Mouse (Mus musculus): ENCODE data around the gene 4930435E12Rik. TPM values are rescaled to one million over a fixed set of nuclear protein-coding genes. Genes with fewer than 3 reads are reported as not detected.

Gene 4930435E12Rik
- polyA plus RNA-seq, 1 experiment: not detected

GRCm38 (mm10) chr16:38789966-38790365 is 38.6 kb downstream of the 4930435E12Rik start:
- no peak overlapping the region for H3K4me3 ChIP-seq (ENCODE audit: low read depth, low read length)
- TF ChIP-seq CTCF (IDR thresholded peaks at IDR 0.05; ENCODE audit: low read depth, low read length): no peak
- TF ChIP-seq POLR2A (IDR thresholded peaks at IDR 0.05; ENCODE audit: insufficient read depth, low read length): no peak
- TF ChIP-seq EP300 (IDR thresholded peaks at IDR 0.05; ENCODE audit: insufficient read depth, low read depth, low read length): no peak
- no peaks in the 10 kb centered on the region for H3K36me3 ChIP-seq (ENCODE audit: control insufficient read depth, insufficient read depth, low read length, poor library complexity, severe bottlenecking)
- no peaks in the 10 kb centered on the region for H3K27me3 ChIP-seq (ENCODE audit: control insufficient read depth, insufficient read depth, low read length, poor library complexity, severe bottlenecking)
- H3K9ac ChIP-seq (ENCODE audit: low read depth, poor library complexity, severe bottlenecking): no peak overlapping the region
- no peaks in the 10 kb centered on the region for H3K4me1 ChIP-seq (ENCODE audit: control insufficient read depth, insufficient read depth, low read length)
- H3K27ac ChIP-seq (ENCODE audit: insufficient read depth, low read length): no peak overlapping the region
- no peaks in the 10 kb centered on the region for H3K9me3 ChIP-seq (replicated peaks; ENCODE audit: control insufficient read depth, insufficient read depth, low read length, poor library complexity, severe bottlenecking)

GRCm38 (mm10) chr16:38789016-38789415 is 39.5 kb downstream of the 4930435E12Rik start:
- no peak for TF ChIP-seq CTCF (IDR thresholded peaks at IDR 0.05; ENCODE audit: low read depth, low read length)
- TF ChIP-seq POLR2A (IDR thresholded peaks at IDR 0.05; ENCODE audit: insufficient read depth, low read length): no peak
- no peak for TF ChIP-seq EP300 (IDR thresholded peaks at IDR 0.05; ENCODE audit: insufficient read depth, low read depth, low read length)
- no peak overlapping the region for H3K27ac ChIP-seq (ENCODE audit: insufficient read depth, low read length)
- no peak overlapping the region for H3K9ac ChIP-seq (ENCODE audit: low read depth, poor library complexity, severe bottlenecking)
- H3K36me3 ChIP-seq (ENCODE audit: control insufficient read depth, insufficient read depth, low read length, poor library complexity, severe bottlenecking): no peaks in the 10 kb centered on the region
- no peaks in the 10 kb centered on the region for H3K9me3 ChIP-seq (replicated peaks; ENCODE audit: control insufficient read depth, insufficient read depth, low read length, poor library complexity, severe bottlenecking)
- H3K4me3 ChIP-seq (ENCODE audit: low read depth, low read length): no peak overlapping the region
- H3K27me3 ChIP-seq (ENCODE audit: control insufficient read depth, insufficient read depth, low read length, poor library complexity, severe bottlenecking): no peaks in the 10 kb centered on the region
- no peaks in the 10 kb centered on the region for H3K4me1 ChIP-seq (ENCODE audit: control insufficient read depth, insufficient read depth, low read length)

- H3K9me3 ChIP-seq (replicated peaks; ENCODE audit: control insufficient read depth, insufficient read depth, low read length, poor library complexity, severe bottlenecking): no peaks in the 10 kb centered on the region
- no peak for TF ChIP-seq EP300 (IDR thresholded peaks at IDR 0.05; ENCODE audit: insufficient read depth, low read depth, low read length)
- TF ChIP-seq POLR2A (IDR thresholded peaks at IDR 0.05; ENCODE audit: insufficient read depth, low read length): no peak
- TF ChIP-seq CTCF (IDR thresholded peaks at IDR 0.05; ENCODE audit: low read depth, low read length): no peak
- H3K27me3 ChIP-seq (ENCODE audit: control insufficient read depth, insufficient read depth, low read length, poor library complexity, severe bottlenecking): no peaks in the 10 kb centered on the region
- H3K27ac ChIP-seq (ENCODE audit: insufficient read depth, low read length): no peak overlapping the region
- no peaks in the 10 kb centered on the region for H3K36me3 ChIP-seq (ENCODE audit: control insufficient read depth, insufficient read depth, low read length, poor library complexity, severe bottlenecking)
- no peak overlapping the region for H3K4me3 ChIP-seq (ENCODE audit: low read depth, low read length)
- no peak overlapping the region for H3K9ac ChIP-seq (ENCODE audit: low read depth, poor library complexity, severe bottlenecking)
- no peaks in the 10 kb centered on the region for H3K4me1 ChIP-seq (ENCODE audit: control insufficient read depth, insufficient read depth, low read length)
These were observed 43.2 kb downstream of the 4930435E12Rik start for GRCm38 (mm10) chr16:38785301-38785700.

- no peaks in the 10 kb centered on the region for H3K36me3 ChIP-seq (ENCODE audit: control insufficient read depth, insufficient read depth, low read length, poor library complexity, severe bottlenecking)
- H3K9me3 ChIP-seq (replicated peaks; ENCODE audit: control insufficient read depth, insufficient read depth, low read length, poor library complexity, severe bottlenecking): no peaks in the 10 kb centered on the region
- no peaks in the 10 kb centered on the region for H3K4me1 ChIP-seq (ENCODE audit: control insufficient read depth, insufficient read depth, low read length)
- H3K9ac ChIP-seq (ENCODE audit: low read depth, poor library complexity, severe bottlenecking): no peak overlapping the region
- H3K27me3 ChIP-seq (ENCODE audit: control insufficient read depth, insufficient read depth, low read length, poor library complexity, severe bottlenecking): no peaks in the 10 kb centered on the region
- TF ChIP-seq EP300 (IDR thresholded peaks at IDR 0.05; ENCODE audit: insufficient read depth, low read depth, low read length) (no peak), POLR2A (IDR thresholded peaks at IDR 0.05; ENCODE audit: insufficient read depth, low read length) (no peak)
- no peak overlapping the region for H3K4me3 ChIP-seq (ENCODE audit: low read depth, low read length)
- no peak overlapping the region for H3K27ac ChIP-seq (ENCODE audit: insufficient read depth, low read length)
These were observed 46.0 kb downstream of the 4930435E12Rik start for GRCm38 (mm10) chr16:38782524-38783067.

- Histone ChIP-seq H3K4me3 (ENCODE audit: low read depth, low read length) (no peak overlapping the region), H3K4me1 (ENCODE audit: control insufficient read depth, insufficient read depth, low read length) (no peaks in the 10 kb centered on the region)
- no peak for TF ChIP-seq EP300 (IDR thresholded peaks at IDR 0.05; ENCODE audit: insufficient read depth, low read depth, low read length)
- TF ChIP-seq CTCF (IDR thresholded peaks at IDR 0.05; ENCODE audit: low read depth, low read length): no peak
- no peak for TF ChIP-seq POLR2A (IDR thresholded peaks at IDR 0.05; ENCODE audit: insufficient read depth, low read length)
These were observed 46.6 kb downstream of the 4930435E12Rik start for GRCm38 (mm10) chr16:38781946-38782345.

GRCm38 (mm10) chr16:38780960-38781572 is 47.5 kb downstream of the 4930435E12Rik start:
- no peaks in the 10 kb centered on the region for H3K36me3 ChIP-seq (ENCODE audit: control insufficient read depth, insufficient read depth, low read length, poor library complexity, severe bottlenecking)

More at GRCm38 (mm10) chr16:38781946-38782345, 46.6 kb downstream of the 4930435E12Rik start:
- H3K36me3 ChIP-seq (ENCODE audit: control insufficient read depth, insufficient read depth, low read length, poor library complexity, severe bottlenecking): no peaks in the 10 kb centered on the region
- no peaks in the 10 kb centered on the region for H3K9me3 ChIP-seq (replicated peaks; ENCODE audit: control insufficient read depth, insufficient read depth, low read length, poor library complexity, severe bottlenecking)
- H3K27me3 ChIP-seq (ENCODE audit: control insufficient read depth, insufficient read depth, low read length, poor library complexity, severe bottlenecking): no peaks in the 10 kb centered on the region
- no peak overlapping the region for H3K9ac ChIP-seq (ENCODE audit: low read depth, poor library complexity, severe bottlenecking)
- H3K27ac ChIP-seq (ENCODE audit: insufficient read depth, low read length): no peak overlapping the region

More at GRCm38 (mm10) chr16:38780960-38781572, 47.5 kb downstream of the 4930435E12Rik start:
- no peaks in the 10 kb centered on the region for H3K27me3 ChIP-seq (ENCODE audit: control insufficient read depth, insufficient read depth, low read length, poor library complexity, severe bottlenecking)
- no peaks in the 10 kb centered on the region for H3K4me1 ChIP-seq (ENCODE audit: control insufficient read depth, insufficient read depth, low read length)
- no peaks in the 10 kb centered on the region for H3K9me3 ChIP-seq (replicated peaks; ENCODE audit: control insufficient read depth, insufficient read depth, low read length, poor library complexity, severe bottlenecking)
- H3K27ac ChIP-seq (ENCODE audit: insufficient read depth, low read length): no peak overlapping the region
- H3K4me3 ChIP-seq (ENCODE audit: low read depth, low read length): no peak overlapping the region
- no peak overlapping the region for H3K9ac ChIP-seq (ENCODE audit: low read depth, poor library complexity, severe bottlenecking)
- no peak for TF ChIP-seq POLR2A (IDR thresholded peaks at IDR 0.05; ENCODE audit: insufficient read depth, low read length)
- no peak for TF ChIP-seq CTCF (IDR thresholded peaks at IDR 0.05; ENCODE audit: low read depth, low read length)
- no peak for TF ChIP-seq EP300 (IDR thresholded peaks at IDR 0.05; ENCODE audit: insufficient read depth, low read depth, low read length)
